Mouse (Mus musculus) kidney, adult 2 months (tissue): ENCODE measurements around the gene Obox6.

Experiments
- CTCF ChIP-seq: fragments of 200-500 bp; conservative IDR thresholded peaks from 2 replicates; pipeline ENCODE4 v1.5.1; 2011; ENCODE audit warnings: low read depth, mild to moderate bottlenecking, control low read depth, low read length, moderate library complexity, mixed read lengths; ENCODE audit not compliant: insufficient read depth, insufficient read length
- POLR2A ChIP-seq: fragments of 200-500 bp; IDR thresholded peaks from one replicate; pipeline ENCODE4 v1.6.1; 2011; ENCODE audit warnings: low read depth, low read length, control low read depth

GRCm38 (mm10) chr7:15881388-15881787 is 41.9 kb upstream of the Obox6 start:
- TF ChIP-seq CTCF (no peak), POLR2A (no peak)
